Mouse (Mus musculus): Measurements from ENCODE around the gene Wars2. TPM values are rescaled to one million over a fixed set of nuclear protein-coding genes. Genes with fewer than 3 reads are reported as not detected.
A peak's percentile ranks its signal among the peaks of the same experiment; 100 is the strongest.

Gene Wars2
- polyA plus RNA-seq, 1 experiment from 2014 or later, result 8.8 TPM

GRCm38 (mm10) chr3:99203331-99203730 lies 62.5 kb downstream of the Wars2 start:
- no peak overlapping the region for H3K27ac ChIP-seq
- H3K4me2 ChIP-seq (replicated peaks), result no peak overlapping the region
- H3K36me3 ChIP-seq, result peaks cover 4% of the 10 kb centered on the region; the same call in 1 of the 2 replicates
- no peak overlapping the region for H3K9ac ChIP-seq
- no peaks in the 10 kb centered on the region; the same call in 1 of the 2 replicates for H3K9me3 ChIP-seq
- H3K27me3 ChIP-seq, result no peaks in the 10 kb centered on the region
- ATAC-seq (ENCODE audit: low FRiP score, low read depth), result no peak
- peaks cover 6% of the 10 kb centered on the region for H3K4me1 ChIP-seq
- H3K4me3 ChIP-seq, result no peak overlapping the region

DNA sequence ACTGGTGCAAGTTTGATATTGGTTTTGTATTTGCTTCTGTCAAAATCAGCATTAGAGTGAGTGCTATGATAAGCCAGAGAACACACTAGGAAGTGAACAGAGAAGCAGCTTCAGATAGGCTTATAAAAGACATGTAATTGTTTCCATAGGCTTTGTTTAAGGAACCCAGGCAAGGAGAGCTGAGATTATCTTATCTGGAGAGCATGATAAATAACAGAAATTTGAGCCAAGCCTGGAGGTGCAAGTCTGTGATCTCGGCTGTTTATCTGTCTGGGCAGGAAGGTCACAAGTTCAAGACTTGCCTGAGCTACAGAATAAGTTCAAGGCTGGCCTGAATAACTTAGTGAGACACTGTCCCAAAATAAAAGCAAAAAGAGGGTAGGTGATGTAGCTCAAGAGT lies 67.5 kb downstream of the Wars2 start:
- Histone ChIP-seq H3K4me1 (peaks cover 29% of the 10 kb centered on the region), H3K27ac (no peak overlapping the region), H3K36me3 (no peaks in the 10 kb centered on the region), H3K9me3 (no peaks in the 10 kb centered on the region), H3K27me3 (no peaks in the 10 kb centered on the region), H3K4me2 (replicated peaks) (no peak overlapping the region), H3K9ac (no peak overlapping the region), H3K4me3 (no peak overlapping the region)
- ATAC-seq (ENCODE audit: low FRiP score, low read depth), result no peak
- 50% methylated on average over 1 of the region's 1 CpGs for WGBS

GRCm38 (mm10) chr3:99211105-99211698 lies 70.3 kb downstream of the Wars2 start:
- Histone ChIP-seq H3K27me3 (no peaks in the 10 kb centered on the region), H3K4me2 (replicated peaks) (0 out of 2 replicates have a peak overlapping the region, but pooled peaks have one; percentile 1), H3K36me3 (peaks cover 8% of the 10 kb centered on the region), H3K4me3 (no peak overlapping the region), H3K27ac (no peak overlapping the region), H3K9ac (no peak overlapping the region), H3K9me3 (no peaks in the 10 kb centered on the region), H3K4me1 (peaks cover 22% of the 10 kb centered on the region)
- ATAC-seq (ENCODE audit: low FRiP score, low read depth), result no peak
- 27% methylated on average over 14 of the region's 14 CpGs for WGBS

- Histone ChIP-seq H3K27me3 (peaks cover 9% of the 10 kb centered on the region), H3K9ac (no peak overlapping the region), H3K36me3 (no peaks in the 10 kb centered on the region), H3K9me3 (no peaks in the 10 kb centered on the region), H3K4me1 (peaks cover 4% of the 10 kb centered on the region; the same call in 1 of the 2 replicates), H3K27ac (no peak overlapping the region), H3K4me3 (no peak overlapping the region), H3K4me2 (replicated peaks) (no peak overlapping the region)
- no peak for ATAC-seq (ENCODE audit: low FRiP score, low read depth)
- WGBS, result 36% methylated on average over 2 of the region's 2 CpGs
Observed at GRCm38 (mm10) chr3:99227807-99228206, 86.9 kb downstream of the Wars2 start.

DNA sequence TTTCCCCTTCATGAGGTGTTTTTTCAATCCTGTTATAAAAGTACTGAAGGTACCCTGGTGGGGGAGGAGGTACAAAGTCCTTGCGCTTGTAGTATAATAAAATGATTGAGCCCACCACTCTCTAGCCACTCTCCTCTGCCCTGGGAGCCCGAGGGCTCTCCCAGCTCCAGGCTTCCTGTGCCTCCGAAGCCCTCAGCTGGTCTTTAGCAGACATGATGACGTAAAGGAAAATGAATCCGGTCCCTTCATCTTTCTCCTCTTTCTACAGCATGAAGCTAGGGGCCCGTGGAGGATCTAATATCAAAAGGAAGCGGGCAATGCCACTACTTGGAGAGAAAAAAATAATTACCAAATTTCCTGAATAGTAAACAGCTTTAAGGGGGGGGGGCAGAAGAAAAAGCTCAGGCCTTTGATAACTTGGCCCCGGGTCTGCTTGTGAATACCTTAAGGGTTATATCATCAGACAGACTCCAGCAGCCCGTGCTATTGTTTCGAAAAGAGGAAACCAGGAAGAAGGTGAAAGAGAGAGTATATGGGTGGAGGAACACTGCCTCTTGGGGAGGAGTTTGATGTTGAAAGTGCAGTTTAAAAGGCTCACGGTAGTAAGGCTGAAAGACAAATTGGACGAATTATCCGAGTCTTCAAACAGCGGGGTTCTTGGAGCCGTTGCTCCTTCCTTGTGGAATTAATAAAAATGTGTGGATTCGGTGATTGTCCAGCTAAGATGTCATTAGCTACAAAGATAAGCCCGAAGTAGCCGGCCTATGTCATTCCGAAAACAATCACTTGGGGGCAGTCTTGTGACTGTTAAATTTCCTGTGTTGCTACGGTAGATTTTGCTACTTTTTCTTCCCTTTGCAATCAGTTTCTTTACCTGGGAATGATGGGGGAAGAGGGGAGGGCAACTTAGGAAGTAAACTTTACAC lies 92.8 kb downstream of the Wars2 start:
- H3K27ac ChIP-seq, result 0 out of 2 replicates have a peak overlapping the region, but pooled peaks have one; percentile 28
- WGBS, result 2% methylated on average over 20 of the region's 20 CpGs
- H3K27me3 ChIP-seq, result peaks cover 41% of the 10 kb centered on the region
- peak overlapping the region; percentile 27; the same call in 1 of the 2 replicates for H3K9ac ChIP-seq
- no peaks in the 10 kb centered on the region for H3K36me3 ChIP-seq
- H3K4me1 ChIP-seq, result peaks cover 32% of the 10 kb centered on the region
- peak overlapping the region; percentile 62 for H3K4me2 ChIP-seq (replicated peaks)
- H3K9me3 ChIP-seq, result no peaks in the 10 kb centered on the region
- H3K4me3 ChIP-seq, result peak overlapping the region; percentile 29
- ATAC-seq (ENCODE audit: low FRiP score, low read depth), result peak; percentile 72

- peak overlapping the region; percentile 28; the same call in 1 of the 2 replicates for H3K27ac ChIP-seq
Observed at GRCm38 (mm10) chr3:99234319-99234869, 93.5 kb downstream of the Wars2 start.

GRCm38 (mm10) chr3:99235116-99235803 lies 94.4 kb downstream of the Wars2 start:
- 16% methylated on average over 23 of the region's 23 CpGs for WGBS
- Histone ChIP-seq H3K4me3 (0 out of 2 replicates have a peak overlapping the region, but pooled peaks have one; percentile 1), H3K27me3 (peaks cover 56% of the 10 kb centered on the region), H3K9me3 (no peaks in the 10 kb centered on the region), H3K4me1 (peaks cover 47% of the 10 kb centered on the region), H3K9ac (peak overlapping the region; percentile 48), H3K4me2 (replicated peaks) (peak overlapping the region; percentile 62), H3K36me3 (no peaks in the 10 kb centered on the region), H3K27ac (no peak overlapping the region)
- no peak for ATAC-seq (ENCODE audit: low FRiP score, low read depth)

More at GRCm38 (mm10) chr3:99234319-99234869, 93.5 kb downstream of the Wars2 start:
- H3K36me3 ChIP-seq, result no peaks in the 10 kb centered on the region
- peak overlapping the region; percentile 29 for H3K4me3 ChIP-seq
- H3K27me3 ChIP-seq, result peaks cover 47% of the 10 kb centered on the region
- 8% methylated on average over 17 of the region's 17 CpGs for WGBS
- peak; percentile 13; the same call in 1 of the 2 replicates for ATAC-seq (ENCODE audit: low FRiP score, low read depth)
- peak overlapping the region; percentile 27; the same call in 1 of the 2 replicates for H3K9ac ChIP-seq
- peak overlapping the region; percentile 62 for H3K4me2 ChIP-seq (replicated peaks)
- no peaks in the 10 kb centered on the region for H3K9me3 ChIP-seq
- peaks cover 38% of the 10 kb centered on the region for H3K4me1 ChIP-seq

DNA sequence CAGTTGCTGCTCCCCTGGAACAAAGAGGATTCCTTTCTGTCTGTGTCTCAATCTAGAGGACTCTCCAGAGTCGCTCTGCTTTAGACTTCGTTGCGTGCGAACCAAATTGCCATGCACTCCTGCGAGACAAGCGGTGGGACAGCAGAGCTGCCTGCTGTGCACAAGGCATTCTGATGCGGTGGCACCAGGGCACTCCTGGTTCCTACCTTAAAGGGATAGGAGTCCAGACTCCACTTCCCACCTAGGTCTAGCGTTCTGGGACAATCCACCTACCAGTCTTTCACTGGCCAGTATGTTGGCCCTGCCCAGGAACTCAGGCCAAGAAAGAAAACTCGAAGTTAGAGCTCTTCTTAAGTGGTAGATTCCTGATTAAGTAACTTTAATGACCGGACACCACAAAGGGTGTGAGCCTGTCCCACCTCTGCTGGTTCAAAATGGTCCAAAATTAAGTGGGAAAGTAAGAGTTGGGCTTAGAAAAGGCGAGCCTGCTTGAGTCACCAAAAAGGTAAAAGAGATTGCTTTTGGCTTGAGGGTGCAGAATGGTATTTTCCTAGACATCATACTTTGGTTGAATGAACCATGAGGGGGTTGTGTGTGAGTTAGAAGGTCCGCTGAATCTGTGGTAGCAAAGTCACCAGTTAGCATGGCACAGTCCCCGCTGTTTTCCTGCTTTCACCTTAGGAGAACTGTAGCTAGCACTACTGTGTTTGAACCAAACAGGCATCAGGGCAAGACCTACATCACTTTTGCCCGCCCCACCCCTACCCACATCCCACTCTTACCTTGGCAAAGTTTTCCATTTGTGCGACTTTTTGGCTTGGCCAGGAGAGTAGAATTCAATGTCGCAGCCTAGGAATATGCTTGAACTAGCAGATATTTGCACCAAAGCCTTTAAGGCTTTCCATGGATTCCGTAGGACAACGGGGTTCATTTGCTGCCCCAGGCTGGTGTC lies 95.2 kb downstream of the Wars2 start:
- peak overlapping the region; percentile 45; the same call in 1 of the 2 replicates for H3K9ac ChIP-seq
- no peaks in the 10 kb centered on the region for H3K9me3 ChIP-seq
- peak overlapping the region; percentile 62 for H3K4me2 ChIP-seq (replicated peaks)
- H3K4me3 ChIP-seq, result 0 out of 2 replicates have a peak overlapping the region, but pooled peaks have one; percentile 1
- no peak for ATAC-seq (ENCODE audit: low FRiP score, low read depth)
- H3K27ac ChIP-seq, result no peak overlapping the region
- H3K36me3 ChIP-seq, result no peaks in the 10 kb centered on the region
- WGBS, result 24% methylated on average over 18 of the region's 18 CpGs
- H3K4me1 ChIP-seq, result peaks cover 48% of the 10 kb centered on the region
- peaks cover 58% of the 10 kb centered on the region for H3K27me3 ChIP-seq

GRCm38 (mm10) chr3:99238691-99239090 lies 97.8 kb downstream of the Wars2 start:
- Histone ChIP-seq H3K4me3 (no peak overlapping the region), H3K4me2 (replicated peaks) (peak overlapping the region; percentile 75; the same call in 1 of the 2 replicates), H3K27ac (no peak overlapping the region), H3K9ac (no peak overlapping the region), H3K27me3 (peaks cover 66% of the 10 kb centered on the region), H3K4me1 (peaks cover 58% of the 10 kb centered on the region), H3K9me3 (no peaks in the 10 kb centered on the region), H3K36me3 (no peaks in the 10 kb centered on the region)
- 19% methylated on average over 1 of the region's 1 CpGs for WGBS
- ATAC-seq (ENCODE audit: low FRiP score, low read depth), result no peak

DNA sequence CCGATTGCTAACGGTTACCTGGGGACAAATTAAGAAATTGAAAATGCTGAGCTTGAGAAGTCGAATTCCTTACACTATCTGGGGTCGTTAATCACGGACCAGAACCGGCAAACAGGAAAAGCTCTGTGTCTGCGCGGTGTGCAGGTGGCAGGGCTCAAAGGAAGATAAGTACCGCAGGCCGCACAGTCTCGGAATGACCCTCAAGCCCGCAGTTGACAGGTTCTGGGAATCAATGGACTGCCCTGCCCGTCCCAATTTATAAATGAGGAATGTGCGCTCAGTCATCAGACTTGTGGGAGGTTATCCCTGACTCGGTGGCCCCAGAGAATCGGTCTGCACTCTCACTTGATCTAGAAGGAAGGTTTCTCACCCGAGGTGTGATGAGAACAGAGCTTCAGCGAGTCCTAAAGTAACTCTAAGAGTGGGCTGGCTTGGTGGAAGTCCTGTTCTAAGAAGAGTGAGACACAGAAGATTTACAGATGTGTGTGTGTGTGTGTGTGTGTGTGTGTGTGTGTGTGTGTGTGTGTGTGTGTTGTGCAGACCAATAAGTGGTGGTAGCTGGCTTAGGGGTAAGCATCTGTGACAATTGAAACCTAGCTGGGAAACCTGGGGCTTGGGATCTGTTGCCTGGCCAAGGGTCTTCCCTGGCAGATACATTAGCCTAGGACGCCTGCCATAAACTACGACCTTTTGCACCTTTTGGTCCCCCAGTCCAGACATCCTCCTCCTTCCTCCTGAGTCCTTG lies 98.6 kb downstream of the Wars2 start:
- H3K9me3 ChIP-seq, result no peaks in the 10 kb centered on the region
- peaks cover 68% of the 10 kb centered on the region for H3K27me3 ChIP-seq
- H3K36me3 ChIP-seq, result no peaks in the 10 kb centered on the region
- H3K4me1 ChIP-seq, result peaks cover 52% of the 10 kb centered on the region
- H3K27ac ChIP-seq, result peak overlapping the region; percentile 76; the same call in 1 of the 2 replicates
- H3K4me3 ChIP-seq, result peak overlapping the region; percentile 52
- ATAC-seq (ENCODE audit: low FRiP score, low read depth), result peak; percentile 37; the same call in 1 of the 2 replicates
- peak overlapping the region; percentile 79 for H3K9ac ChIP-seq
- H3K4me2 ChIP-seq (replicated peaks), result peak overlapping the region; percentile 75
- 7% methylated on average over 20 of the region's 20 CpGs for WGBS

Measured in limb, embryonic 13.5 days (tissue).